In the genomic region with DNA sequence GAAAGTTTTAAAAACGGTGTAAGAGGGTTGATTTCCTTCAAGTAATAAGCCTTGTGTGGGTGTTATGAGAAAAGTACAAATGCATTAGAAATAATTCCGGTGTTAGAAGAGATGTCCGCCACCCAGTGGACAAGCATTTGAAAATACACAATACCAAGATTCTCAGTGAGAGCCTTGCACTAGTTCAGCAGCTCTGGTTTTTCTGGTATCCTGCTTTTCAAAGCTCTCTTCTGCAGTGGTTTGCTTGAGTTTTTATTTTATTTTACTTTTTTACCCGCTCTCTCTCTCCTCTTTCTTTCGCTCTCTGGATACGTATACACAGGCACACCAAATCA, we compare ENCODE assay signal across 7 mouse cellular contexts. TPM values are rescaled to one million over a fixed set of nuclear protein-coding genes. Genes with fewer than 3 reads are reported as not detected.
DNase-seq lines count a peak whose midpoint lies in the region; ATAC-seq and TF ChIP-seq lines count a peak whose summit lies in the region.

No protein-coding gene starts in this region.

- H3K4me1 ChIP-seq in testis, adult 2 months (ENCODE audit: control insufficient read depth, insufficient read depth, low read length): no peaks in the 10 kb centered on the region
- peaks cover 6% of the 10 kb centered on the region for H3K4me1 ChIP-seq in forebrain, embryonic 12.5 days
- no peaks in the 10 kb centered on the region for H3K4me1 ChIP-seq in liver, embryonic 14.5 days (replicated peaks; ENCODE audit: control insufficient read depth in 2 of 2, insufficient read depth in 2 of 2, low read length in 1 of 2)

- 18% methylated on average over 6 of the region's 6 CpGs for WGBS in forebrain, embryonic 12.5 days
- 20% methylated on average over 6 of the region's 6 CpGs for WGBS in liver, embryonic 14.5 days (ENCODE audit: insufficient replicate concordance)

- peak; percentile 76 for ATAC-seq in forebrain, embryonic 12.5 days (ENCODE audit: low FRiP score)
- peak; percentile 70 for ATAC-seq in liver, embryonic 14.5 days (ENCODE audit: insufficient read depth)

- H3K27me3 ChIP-seq in testis, adult 2 months (ENCODE audit: control insufficient read depth, insufficient read depth, low read length): no peaks in the 10 kb centered on the region
- no peaks in the 10 kb centered on the region for H3K27me3 ChIP-seq in forebrain, embryonic 12.5 days
- H3K27me3 ChIP-seq in liver, embryonic 14.5 days (ENCODE audit: control insufficient read depth, insufficient read depth, low read length): no peaks in the 10 kb centered on the region

- H3K9ac ChIP-seq in forebrain, embryonic 12.5 days: peak overlapping the region; percentile 63
- H3K9ac ChIP-seq in liver, embryonic 14.5 days (replicated peaks): peak overlapping the region; percentile 73

- H3K27ac ChIP-seq in testis, adult 2 months (ENCODE audit: control insufficient read depth, insufficient read depth, low read depth, low read length): no peak overlapping the region
- peak overlapping the region; percentile 93; the same call in 1 of the 2 replicates for H3K27ac ChIP-seq in forebrain, embryonic 12.5 days
- H3K27ac ChIP-seq in liver, embryonic 14.5 days: no peak overlapping the region

- H3K9me3 ChIP-seq in forebrain, embryonic 12.5 days: no peaks in the 10 kb centered on the region
- H3K9me3 ChIP-seq in liver, embryonic 14.5 days (ENCODE audit: control insufficient read depth, low read length): no peaks in the 10 kb centered on the region

- TF ChIP-seq POLR2A in testis, adult 2 months (IDR thresholded peaks at IDR 0.05; ENCODE audit: control insufficient read depth, low read depth, low read length): no peak

- TF ChIP-seq EP300 in liver, embryonic 14.5 days (IDR thresholded peaks at IDR 0.05; ENCODE audit: low read depth): no peak

- no peak for TF ChIP-seq CTCF in testis, adult 2 months (IDR thresholded peaks at IDR 0.05; ENCODE audit: control insufficient read depth, insufficient read depth, insufficient replicate concordance, low read depth, low read length)
- TF ChIP-seq CTCF in liver, embryonic 14.5 days (IDR thresholded peaks at IDR 0.05; ENCODE audit: low read depth): peak; percentile 56; the same call in 1 of the 2 replicates

- no peaks in the 10 kb centered on the region for H3K36me3 ChIP-seq in testis, adult 2 months (ENCODE audit: control insufficient read depth, insufficient read depth, low read length)
- H3K36me3 ChIP-seq in forebrain, embryonic 12.5 days (replicated peaks): no peaks in the 10 kb centered on the region
- H3K36me3 ChIP-seq in liver, embryonic 14.5 days (replicated peaks; ENCODE audit: control insufficient read depth, insufficient read depth, low read depth): no peaks in the 10 kb centered on the region

- H3K4me3 ChIP-seq in testis, adult 2 months (ENCODE audit: control insufficient read depth, low read depth, low read length): peak overlapping the region; percentile 91
- H3K4me3 ChIP-seq in forebrain, embryonic 12.5 days (replicated peaks): peak overlapping the region; percentile 64
- H3K4me3 ChIP-seq in liver, embryonic 14.5 days (ENCODE audit: insufficient read depth in 1 of 2, low read depth in 2 of 2, low read length in 2 of 2): peak overlapping the region; percentile 88 to 95

- H3K4me2 ChIP-seq in forebrain, embryonic 12.5 days: peak overlapping the region; percentile 67
- H3K4me2 ChIP-seq in liver, embryonic 14.5 days (ENCODE audit: low read depth): peak overlapping the region; percentile 83

- no peak for DNase-seq in testis, postnatal 10 days (ENCODE audit: low spot score)
- DNase-seq in liver, embryonic 14.5 days (ENCODE audit: low read depth in 3 of 3, low spot score in 3 of 3): no peak
- DNase-seq in adrenal gland, postnatal 10 days: no peak
- DNase-seq in frontal cortex, postnatal 14 days (ENCODE audit: low spot score in 2 of 2): no peak
- no peak for DNase-seq in kidney, postnatal 36 days

RNA-seq across cellular contexts. Expression of a gene that starts 0.3 kb away (rescaled TPM):
- polyA plus RNA-seq in testis, adult 2 months (2012; rRNA removed): 7.8 and 8.3 TPM in 2 replicates
- polyA plus RNA-seq in forebrain, embryonic 12.5 days (2016; fragmentation: Nextera tagmentation; extraction: Ambion mirVana): 12.3 and 12.7 TPM in 2 replicates
- 0.92 and 1.5 TPM in 2 replicates for polyA plus RNA-seq in liver, embryonic 14.5 days (2012; rRNA removed)
- polyA plus RNA-seq in liver, embryonic 14.5 days (2014; fragmentation: Nextera tagmentation; extraction: Ambion mirVana): 1.7 and 2.0 TPM in 2 replicates
- 1 to 10 TPM; 3.8 to 7.2 TPM for total RNA-seq in adrenal gland, postnatal 10 days (2021)
